Mouse (Mus musculus) layer of hippocampus, adult 2 months (tissue): ENCODE data around the gene Arhgef6. TPM values are rescaled to one million over a fixed set of nuclear protein-coding genes. Genes with fewer than 3 reads are reported as not detected.

ENCODE experiments used
- DNase-seq, 2 experiments: peaks; one replicate each; pipeline ENCODE4 v3.0.0; 2022; ENCODE audit warnings: low spot score in 2 of 2
- H3K27ac ChIP-seq: fragments of 200-600 bp; 2 replicates; pipeline ENCODE4 v1.8.1; 2022
- H3K4me3 ChIP-seq: fragments of 200-600 bp; 2 replicates; pipeline ENCODE4 v1.8.1; 2022; ENCODE audit warnings: mild to moderate bottlenecking
- CTCF ChIP-seq: fragments of 200-600 bp; conservative IDR thresholded peaks from 2 replicates; pipeline ENCODE4 v1.8.1; 2022; ENCODE audit warnings: antibody characterized with exemption, mild to moderate bottlenecking, moderate library complexity
- total RNA-seq, 2 experiments: library from RNA; stranded (reverse); gene quantifications; 2 replicates each; pipeline ENCODE4 v1.2.3; 2021

The Arhgef6 gene
- total RNA-seq, 2 experiments from 2014 or later: 31.3 to 39.4 TPM

- no peak overlapping the region for H3K4me3 ChIP-seq
- TF ChIP-seq CTCF: no peak
- H3K27ac ChIP-seq: no peak overlapping the region
- DNase-seq: no peak
These were observed 10.7 kb downstream of the Arhgef6 start for GRCm38 (mm10) chrX:57327668-57328338.

DNA sequence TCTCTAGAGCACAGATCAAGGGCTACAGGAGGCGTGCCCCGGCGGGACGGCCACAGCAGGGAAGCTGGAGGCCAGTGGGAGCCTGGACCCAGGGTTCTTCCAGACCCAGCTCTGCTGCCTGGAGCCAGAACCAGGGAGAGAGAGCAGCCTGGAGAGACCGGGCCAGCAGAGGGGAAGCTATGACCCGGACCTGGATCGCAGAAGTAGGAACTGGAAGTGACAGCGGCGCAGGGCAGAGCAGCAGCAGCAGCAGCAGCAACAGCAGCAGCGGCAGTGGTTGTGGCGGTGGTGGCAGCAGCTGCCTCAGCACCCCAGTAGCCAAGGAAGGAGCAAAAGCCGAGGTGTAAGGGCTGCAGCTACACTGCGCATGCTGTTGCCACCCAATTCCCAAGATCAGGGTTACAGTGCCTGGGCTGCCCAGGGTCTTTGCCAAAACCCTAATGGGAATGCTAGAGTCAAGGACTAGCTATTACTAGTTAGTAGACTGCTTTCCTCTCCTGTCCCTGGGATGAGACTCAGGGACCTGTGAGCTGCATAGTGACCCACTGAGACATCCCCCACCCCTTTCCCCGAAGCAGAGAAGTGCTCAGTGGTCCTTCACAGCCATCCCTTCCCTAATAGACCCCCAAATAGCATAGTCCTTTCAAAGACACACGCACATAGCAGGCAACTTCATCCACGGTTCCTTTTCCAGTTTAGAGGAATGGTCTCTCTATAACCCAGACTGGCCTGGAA lies 11.9 kb downstream of the Arhgef6 start:
- Histone ChIP-seq H3K27ac (peak overlapping the region; percentile 82), H3K4me3 (peak overlapping the region; percentile 62)
- DNase-seq: peak in 1 of 2 experiments; percentile 16
- TF ChIP-seq CTCF: no peak

DNA sequence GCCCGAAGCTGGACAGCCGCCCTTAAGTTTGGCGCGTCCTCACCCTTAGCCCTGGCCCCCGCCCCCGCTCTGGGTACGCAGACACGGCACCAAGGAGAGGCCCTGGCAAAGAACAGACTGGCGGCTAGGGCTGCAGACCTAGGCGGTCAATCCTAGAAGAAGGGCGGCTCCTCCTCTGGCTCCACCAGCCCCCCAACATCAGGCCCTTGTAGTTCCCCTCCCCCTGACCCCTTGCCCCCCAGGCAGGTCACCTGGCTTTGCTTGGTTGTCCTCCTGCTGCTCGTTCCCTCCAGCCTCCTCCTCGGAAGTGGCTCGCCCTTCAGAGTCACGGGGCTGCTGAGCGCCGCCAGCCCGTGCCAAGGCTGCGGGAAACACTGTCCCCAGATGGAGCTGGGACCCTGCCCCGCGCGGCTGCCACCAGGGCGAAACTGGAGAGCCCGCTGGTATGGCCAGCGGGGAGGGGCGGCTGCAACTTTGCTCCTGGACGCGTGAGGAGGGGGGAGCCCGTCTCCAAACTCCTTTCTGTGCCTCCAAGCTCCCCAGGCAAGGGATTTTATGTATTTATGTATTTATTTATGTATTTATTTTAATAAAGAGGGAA lies 12.6 kb downstream of the Arhgef6 start:
- peak overlapping the region; percentile 82 for H3K27ac ChIP-seq
- no peak for DNase-seq
- TF ChIP-seq CTCF: no peak
- peak overlapping the region; percentile 62 for H3K4me3 ChIP-seq

- peak in 1 of 2 experiments; percentile 22 for DNase-seq
- Histone ChIP-seq H3K27ac (no peak overlapping the region), H3K4me3 (peak overlapping the region; percentile 13; the same call in 1 of the 2 replicates)
- TF ChIP-seq CTCF: no peak
These were observed 13.6 kb downstream of the Arhgef6 start for GRCm38 (mm10) chrX:57324891-57325290.

- TF ChIP-seq CTCF: no peak
- H3K27ac ChIP-seq: no peak overlapping the region
- DNase-seq: no peak
- no peak overlapping the region for H3K4me3 ChIP-seq
These were observed 26.5 kb downstream of the Arhgef6 start for GRCm38 (mm10) chrX:57312066-57312465.

GRCm38 (mm10) chrX:57309993-57310392 lies 28.5 kb downstream of the Arhgef6 start:
- H3K4me3 ChIP-seq: no peak overlapping the region
- no peak for DNase-seq
- no peak overlapping the region for H3K27ac ChIP-seq
- TF ChIP-seq CTCF: no peak

DNA sequence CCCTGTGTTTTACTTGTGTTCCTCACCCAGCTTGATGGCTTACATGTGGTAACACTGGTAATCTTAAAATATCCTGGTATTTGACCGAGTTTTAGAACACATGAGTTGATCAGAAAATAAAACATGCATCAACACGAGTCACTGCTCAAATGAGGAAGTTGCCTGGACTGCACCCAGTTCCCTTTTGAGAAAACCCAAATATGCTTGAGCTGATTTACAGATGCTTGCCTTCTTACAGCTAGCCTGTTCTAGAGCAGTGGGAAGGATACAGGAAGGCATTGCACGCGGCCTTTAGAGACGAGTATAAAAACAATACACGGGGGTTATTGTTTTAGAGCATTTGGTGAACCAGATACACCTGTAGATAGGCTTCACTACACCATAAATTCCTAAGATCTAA lies 31.8 kb downstream of the Arhgef6 start:
- no peak overlapping the region for H3K27ac ChIP-seq

GRCm38 (mm10) chrX:57304784-57305287 lies 33.7 kb downstream of the Arhgef6 start:
- TF ChIP-seq CTCF: no peak
- no peak overlapping the region for H3K4me3 ChIP-seq
- H3K27ac ChIP-seq: no peak overlapping the region; the same call in 1 of the 2 replicates
- DNase-seq: no peak

More for the DNA sequence above, 31.8 kb downstream of the Arhgef6 start:
- H3K4me3 ChIP-seq: no peak overlapping the region
- no peak for TF ChIP-seq CTCF
- DNase-seq: no peak

DNA sequence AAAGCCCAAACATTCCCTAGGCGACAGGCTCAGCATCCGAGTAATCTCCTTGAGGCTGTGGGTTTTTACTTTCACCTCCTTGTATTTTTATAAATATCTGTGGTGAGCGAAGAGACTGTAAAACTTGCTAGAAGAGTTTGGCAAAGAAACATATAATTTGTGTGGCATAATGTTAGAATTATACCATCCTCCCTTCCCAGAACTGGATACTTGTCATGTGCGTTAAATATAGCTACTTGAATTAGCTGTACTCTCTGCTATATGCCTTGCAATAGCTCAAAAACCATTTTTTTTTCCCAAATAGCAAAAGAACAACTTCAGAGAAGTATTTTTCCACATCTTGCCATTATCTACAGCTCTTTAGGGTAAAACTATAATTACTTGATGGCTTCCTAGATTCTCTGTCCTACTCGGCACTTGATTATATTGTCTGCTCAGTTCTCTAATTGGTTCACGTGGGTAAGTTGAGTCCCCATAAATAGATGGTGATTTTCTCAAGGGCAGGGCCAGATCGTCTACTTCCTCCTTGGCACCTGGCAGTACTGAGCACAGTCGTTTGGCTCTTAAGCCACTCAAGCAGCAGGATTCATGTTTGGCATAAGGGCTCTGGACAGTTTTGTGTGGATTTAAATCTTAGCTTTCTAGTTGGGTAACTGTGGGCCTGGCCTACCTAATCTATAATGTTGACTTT lies 35.2 kb downstream of the Arhgef6 start:
- H3K27ac ChIP-seq: no peak overlapping the region
- TF ChIP-seq CTCF: no peak
- no peak overlapping the region for H3K4me3 ChIP-seq
- no peak for DNase-seq

GRCm38 (mm10) chrX:57298946-57299345 lies 39.6 kb downstream of the Arhgef6 start:
- Histone ChIP-seq H3K4me3 (no peak overlapping the region), H3K27ac (no peak overlapping the region)
- no peak for DNase-seq
- TF ChIP-seq CTCF: no peak

DNA sequence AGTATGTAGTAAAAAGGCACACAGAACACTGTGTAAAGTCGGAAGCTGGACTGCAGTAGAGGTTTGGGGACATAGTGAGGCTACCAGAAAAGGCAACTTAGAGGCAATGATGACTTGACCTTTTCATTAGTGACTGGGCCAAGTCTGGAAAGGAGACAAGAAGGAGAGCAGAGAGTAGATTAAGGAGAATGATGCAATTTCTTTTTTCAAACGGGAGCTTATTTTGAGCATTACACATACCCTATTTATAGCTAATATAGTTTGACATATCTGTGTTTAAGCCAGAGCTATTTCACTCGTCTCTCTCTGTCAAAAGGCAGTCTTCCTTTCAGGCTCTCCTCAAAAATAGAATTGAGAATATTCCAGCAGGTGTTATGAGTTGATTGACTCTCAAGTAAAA lies 50.1 kb downstream of the Arhgef6 start:
- Histone ChIP-seq H3K4me3 (no peak overlapping the region), H3K27ac (no peak overlapping the region)
- DNase-seq: no peak
- no peak for TF ChIP-seq CTCF

GRCm38 (mm10) chrX:57286281-57286680 lies 52.2 kb downstream of the Arhgef6 start:
- no peak for TF ChIP-seq CTCF
- no peak overlapping the region for H3K4me3 ChIP-seq
- DNase-seq: no peak
- no peak overlapping the region for H3K27ac ChIP-seq

DNA sequence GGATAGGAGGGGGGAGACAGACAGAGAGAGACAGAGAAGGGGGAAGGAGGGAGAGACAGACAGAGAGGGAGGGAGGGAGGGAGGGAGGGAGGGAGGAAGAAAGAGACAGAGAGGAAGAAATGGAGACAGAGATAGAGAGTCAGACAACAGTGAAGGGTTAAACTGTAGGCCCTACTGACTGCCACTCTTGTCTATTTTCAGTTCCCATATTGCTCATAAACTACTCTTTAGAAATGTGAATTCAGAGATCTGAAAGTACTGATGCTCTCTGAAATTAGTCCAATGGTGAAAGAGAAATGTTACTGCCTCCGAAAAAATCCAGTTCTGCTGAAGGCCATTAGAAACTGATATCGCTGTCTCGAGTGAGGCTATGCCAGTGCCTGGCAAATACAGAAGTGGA lies 56.3 kb downstream of the Arhgef6 start:
- H3K27ac ChIP-seq: no peak overlapping the region
- no peak for TF ChIP-seq CTCF
- no peak for DNase-seq
- no peak overlapping the region for H3K4me3 ChIP-seq
